Mouse (Mus musculus) gonadal fat pad, adult 2 months (tissue): ENCODE measurements around the gene Olfr170. TPM values are rescaled to one million over a fixed set of nuclear protein-coding genes. Genes with fewer than 3 reads are reported as not detected.
"Not testable (repeated sequence)": the region's sequence is repeated elsewhere in the genome, so short reads cannot be mapped to it uniquely, and the experiment has no call there.

Source experiments
- DNase-seq: peaks from one replicate; pipeline ENCODE4 v3.0.0-alpha.2; 2012; ENCODE audit warnings: low read depth
- polyA plus RNA-seq: library from polyadenylated mRNA; depleted of rRNA; stranded (reverse); fragments of >200 nt; gene quantifications from 2 replicates; pipeline ENCODE4 v1.2.3, GENCODE M21; 2012; rRNA removed

Gene Olfr170
- polyA plus RNA-seq, result not detected in 2 replicates

GRCm38 (mm10) chr16:19611782-19612181, at the start of gene Olfr170:
Gene Olfr170 (minus strand): TSS chr16:19611882.
- not testable (repeated sequence) for DNase-seq

GRCm38 (mm10) chr16:19629816-19630215, 18.1 kb upstream of the Olfr170 start, which contains the start of gene Olfr171:
Gene Olfr171 (minus strand): TSS chr16:19629916.
- no peak for DNase-seq

- DNase-seq, result no peak
Measured at GRCm38 (mm10) chr16:19603166-19603565, 8.5 kb downstream of the Olfr170 start.

GRCm38 (mm10) chr16:19571709-19572108, 40.0 kb downstream of the Olfr170 start, which contains the start of gene Olfr169:
Gene Olfr169 (minus strand): TSS chr16:19571809.
- DNase-seq, result not testable (repeated sequence)

Other genes with a start within 250 kb of the Olfr170 start
- not detected in 2 replicates for gene Olfr165, start 188.7 kb downstream of the Olfr170 start, polyA plus RNA-seq
- gene Olfr166, start 128.2 kb downstream of the Olfr170 start, polyA plus RNA-seq, result not detected in 2 replicates
- not detected in 2 replicates for gene Olfr167, start 89.6 kb downstream of the Olfr170 start, polyA plus RNA-seq
- not detected in 2 replicates for gene Olfr168, start 76.3 kb downstream of the Olfr170 start, polyA plus RNA-seq
- not detected in 2 replicates for gene Olfr169, start 40.1 kb downstream of the Olfr170 start, polyA plus RNA-seq
- not detected in 2 replicates for gene Olfr171, start 18.0 kb upstream of the Olfr170 start, polyA plus RNA-seq
- 0.04 TPM in 1 of 2 replicates, not detected in the other for gene Lamp3, start 94.5 kb upstream of the Olfr170 start, polyA plus RNA-seq
- gene B3gnt5, start 148.3 kb upstream of the Olfr170 start, polyA plus RNA-seq, result 0.08 and 0.18 TPM in 2 replicates